Mouse (Mus musculus) B cell, adult 62 days (primary cell): ENCODE data around the gene Glyatl3. TPM values are rescaled to one million over a fixed set of nuclear protein-coding genes. Genes with fewer than 3 reads are reported as not detected.

Experiments
- total RNA-seq: library from RNA; stranded (reverse); gene quantifications from 4 replicates; pipeline ENCODE4 v1.2.4, GENCODE M21; 2023

Gene Glyatl3
- total RNA-seq = not detected in 4 replicates

DNA sequence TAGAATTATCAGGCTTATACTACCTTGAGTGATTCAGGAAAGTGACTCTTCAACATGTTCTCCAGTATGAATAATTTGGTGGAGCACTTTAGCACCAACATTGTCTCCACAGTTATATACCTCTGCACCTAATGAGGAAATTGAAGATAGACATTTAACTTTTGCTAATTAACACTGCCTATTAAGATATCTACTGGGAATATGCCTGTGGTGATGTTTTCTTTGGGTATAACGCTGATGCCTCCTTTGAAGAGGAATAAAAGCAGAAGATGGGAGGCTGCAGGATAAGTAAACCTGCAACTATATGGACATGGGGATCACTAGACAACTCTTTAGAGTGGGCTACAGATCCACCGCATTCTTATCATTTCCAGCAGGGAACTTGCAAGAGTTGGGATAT is at the start of gene Glyatl3:
Glyatl3 (minus strand) TSS at position 101 of the 400 bp plus-strand sequence.

DNA sequence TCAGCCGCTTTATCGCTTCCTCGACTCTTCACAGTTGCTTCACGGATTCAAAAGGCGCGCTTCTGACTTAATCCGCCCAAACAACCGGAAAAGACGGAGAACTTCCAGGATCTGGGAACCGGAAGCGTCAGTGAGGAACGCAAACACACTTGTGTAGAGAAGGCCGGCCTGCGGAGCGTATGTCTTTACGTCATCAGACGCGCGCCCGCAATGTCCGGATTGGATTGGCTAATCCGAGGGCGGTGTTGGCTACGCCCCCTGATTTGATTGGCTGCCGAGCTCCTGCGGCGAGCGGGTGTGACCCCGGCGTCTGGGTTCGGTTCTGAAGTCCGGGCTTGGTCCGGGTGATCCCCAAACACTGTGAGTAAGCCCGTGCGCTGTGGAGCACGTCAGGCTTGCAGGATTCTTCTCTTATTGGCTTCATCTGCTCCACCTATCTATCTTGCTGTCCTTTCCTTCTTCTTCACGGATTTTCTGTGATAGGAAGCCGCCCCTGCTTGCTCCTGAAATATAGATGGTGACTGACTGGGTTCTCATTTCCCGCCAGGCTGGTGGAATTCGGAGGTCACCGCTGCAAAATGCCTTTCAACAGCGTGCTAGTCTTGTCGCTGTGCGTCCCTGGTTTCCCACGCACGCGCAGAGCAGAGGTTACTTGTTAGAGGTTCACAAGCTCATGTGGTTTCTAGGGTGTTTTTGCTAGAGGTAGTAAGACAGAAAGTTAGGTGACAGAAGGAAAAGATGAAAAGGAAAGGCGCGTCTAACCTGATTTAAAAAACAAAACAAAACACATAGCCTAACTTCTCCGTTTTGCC is 20.5 kb upstream of the Glyatl3 start, which contains the start of the genes Mut and Cenpq:
Mut (plus strand) TSS at position 266 of the 812 bp plus-strand sequence.
Cenpq (minus strand) TSS at position 628 of the 812 bp plus-strand sequence.

DNA sequence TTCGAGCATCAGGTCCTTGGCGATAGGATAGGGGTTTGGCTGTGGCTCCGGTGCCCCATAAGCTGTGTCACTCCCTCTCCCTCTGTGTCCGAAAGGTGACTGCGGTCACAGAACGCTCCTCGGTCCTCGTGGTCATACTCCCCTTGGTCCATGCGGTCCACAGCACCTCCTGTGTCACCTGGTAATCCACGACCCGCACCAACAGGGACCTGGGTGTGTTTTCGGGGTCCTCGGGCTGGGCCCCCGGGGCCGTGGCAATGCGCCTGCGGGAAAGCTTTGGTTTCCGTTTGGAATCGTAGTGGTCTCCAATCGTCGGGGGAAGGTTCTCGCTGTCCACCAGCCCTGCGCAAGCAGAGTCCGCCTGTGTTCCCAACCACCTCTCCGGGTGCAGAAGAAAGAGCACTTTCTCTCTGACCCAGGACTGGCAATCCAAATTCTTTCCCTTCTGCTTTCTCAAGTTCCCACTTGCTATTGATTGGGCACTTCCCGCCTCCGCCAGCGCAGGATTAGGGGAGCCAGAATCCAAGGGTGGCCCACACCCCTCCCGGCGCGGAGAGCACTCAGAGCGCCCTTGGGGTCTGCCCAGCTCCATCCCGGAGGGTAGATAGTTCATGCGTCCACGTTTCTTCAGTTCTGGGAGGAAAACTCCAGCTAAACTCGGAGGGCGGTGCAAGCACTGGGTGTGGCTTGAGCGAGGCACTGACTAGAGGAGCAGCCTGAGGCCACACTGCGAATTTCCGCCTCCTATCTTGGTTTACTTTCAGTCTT is 34.0 kb downstream of the Glyatl3 start, which contains the start of gene 9130008F23Rik:
9130008F23Rik (minus strand) TSS at position 636 of the 768 bp plus-strand sequence.

Other genes with a start within 250 kb of the Glyatl3 start
- not detected in 4 replicates for gene Esp1, start 187.2 kb downstream of the Glyatl3 start, total RNA-seq
- gene Crisp2, start 107.3 kb downstream of the Glyatl3 start, total RNA-seq = not detected in 4 replicates
- not detected in 4 replicates for gene Rhag, start 103.2 kb downstream of the Glyatl3 start, total RNA-seq
- not detected in 4 replicates for gene 9130008F23Rik, start 33.8 kb downstream of the Glyatl3 start, total RNA-seq
- gene Mut, start 20.3 kb upstream of the Glyatl3 start, total RNA-seq = 6.8 to 12.1 TPM (median 11.1 TPM) in 4 replicates
- 45.3 to 54.0 TPM (median 50.6 TPM) in 4 replicates for gene Cenpq, start 20.7 kb upstream of the Glyatl3 start, total RNA-seq